In the genomic region with DNA sequence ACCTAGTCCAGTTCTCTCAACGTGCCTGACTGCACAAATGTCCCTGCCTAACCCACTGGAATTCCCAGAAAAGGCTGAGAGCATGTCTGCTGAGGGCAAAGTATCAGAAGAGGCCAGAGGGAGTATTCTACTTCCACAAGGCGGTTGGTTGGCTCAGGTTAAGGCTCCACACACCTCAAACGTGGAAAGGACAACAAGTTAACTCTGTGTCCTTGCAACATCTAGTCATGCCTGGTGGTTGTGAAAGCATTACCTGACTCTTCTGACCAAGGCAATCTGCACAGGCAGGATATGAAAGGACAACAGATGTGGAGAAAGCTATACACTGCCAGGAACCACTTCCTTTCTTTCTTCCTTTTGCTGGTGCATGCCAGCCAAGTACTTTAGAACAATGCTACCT, we compare ENCODE assay signal across 8 mouse cellular contexts. TPM values are rescaled to one million over a fixed set of nuclear protein-coding genes. Genes with fewer than 3 reads are reported as not detected.
DNase-seq lines count a peak whose midpoint lies in the region; ATAC-seq lines count a peak whose summit lies in the region.

No protein-coding gene starts in this region.

- no peaks in the 10 kb centered on the region for H3K9me3 ChIP-seq in midbrain, embryonic 16.5 days (replicated peaks; ENCODE audit: control insufficient read depth, low read length, poor library complexity, severe bottlenecking)
- no peaks in the 10 kb centered on the region for H3K9me3 ChIP-seq in midbrain, embryonic 13.5 days
- no peaks in the 10 kb centered on the region for H3K9me3 ChIP-seq in limb, embryonic 13.5 days

- H3K4me1 ChIP-seq in midbrain, embryonic 16.5 days (ENCODE audit: control insufficient read depth, insufficient read depth, low read length) = peaks cover 8% of the 10 kb centered on the region
- peaks cover 12% of the 10 kb centered on the region for H3K4me1 ChIP-seq in midbrain, embryonic 13.5 days (replicated peaks)
- H3K4me1 ChIP-seq in limb, embryonic 13.5 days = peaks cover 12% of the 10 kb centered on the region

- 78% methylated on average over 3 of the region's 3 CpGs for WGBS in midbrain, embryonic 16.5 days
- 76% methylated on average over 3 of the region's 3 CpGs for WGBS in midbrain, embryonic 13.5 days
- WGBS in limb, embryonic 13.5 days = 58% methylated on average over 3 of the region's 3 CpGs

- H3K4me2 ChIP-seq in midbrain, embryonic 16.5 days (ENCODE audit: low read length) = peak overlapping the region; percentile 98; the same call in 1 of the 2 replicates
- H3K4me2 ChIP-seq in midbrain, embryonic 13.5 days (replicated peaks) = no peak overlapping the region
- H3K4me2 ChIP-seq in limb, embryonic 13.5 days (replicated peaks) = peak overlapping the region; percentile 94

- no peaks in the 10 kb centered on the region for H3K27me3 ChIP-seq in midbrain, embryonic 16.5 days (ENCODE audit: control insufficient read depth, insufficient read depth, low read depth, low read length)
- H3K27me3 ChIP-seq in midbrain, embryonic 13.5 days = 0 out of 2 replicates have a peak, but pooled peaks cover 4% of the 10 kb centered on the region
- no peaks in the 10 kb centered on the region for H3K27me3 ChIP-seq in limb, embryonic 13.5 days

- no peaks in the 10 kb centered on the region for H3K36me3 ChIP-seq in midbrain, embryonic 16.5 days (ENCODE audit: control insufficient read depth, insufficient read depth, low read length)
- no peaks in the 10 kb centered on the region for H3K36me3 ChIP-seq in midbrain, embryonic 13.5 days
- no peaks in the 10 kb centered on the region for H3K36me3 ChIP-seq in limb, embryonic 13.5 days

- DNase-seq in adrenal gland, postnatal 10 days = peak; percentile 42
- no peak for DNase-seq in adrenal gland, adult 18-20 months (ENCODE audit: low spot score in 2 of 2)
- peak; percentile 83 for DNase-seq in yolk sac, embryonic 10.5 days (ENCODE audit: low spot score)
- DNase-seq in left cerebral cortex, adult 11 months (ENCODE audit: low spot score) = no peak
- DNase-seq in thymus, postnatal 36 days = no peak

- no peak overlapping the region for H3K4me3 ChIP-seq in midbrain, embryonic 16.5 days (ENCODE audit: low read depth, low read length)
- no peak overlapping the region for H3K4me3 ChIP-seq in midbrain, embryonic 13.5 days (replicated peaks)
- H3K4me3 ChIP-seq in limb, embryonic 13.5 days = no peak overlapping the region

- no peak for ATAC-seq in midbrain, embryonic 16.5 days
- no peak for ATAC-seq in midbrain, embryonic 13.5 days
- no peak for ATAC-seq in limb, embryonic 13.5 days (ENCODE audit: low FRiP score, low read depth)

- H3K27ac ChIP-seq in midbrain, embryonic 16.5 days (ENCODE audit: low read length) = no peak overlapping the region
- H3K27ac ChIP-seq in midbrain, embryonic 13.5 days = no peak overlapping the region
- no peak overlapping the region for H3K27ac ChIP-seq in limb, embryonic 13.5 days

- no peak overlapping the region for H3K9ac ChIP-seq in midbrain, embryonic 16.5 days (ENCODE audit: low read depth, low read length)
- H3K9ac ChIP-seq in midbrain, embryonic 13.5 days (replicated peaks) = no peak overlapping the region
- H3K9ac ChIP-seq in limb, embryonic 13.5 days = no peak overlapping the region

RNA-seq across cellular contexts. Expression of a gene that starts 2.0 kb away (rescaled TPM):
- 10 to 100 TPM; 57.6 to 84.5 TPM for total RNA-seq in adrenal gland, postnatal 10 days (2021)
- total RNA-seq in adrenal gland, adult 18-20 months (2021) = 10 to 100 TPM; 59.6 to 77.1 TPM
- polyA plus RNA-seq in midbrain, embryonic 16.5 days (2015; fragmentation: Nextera tagmentation; extraction: Ambion mirVana) = 11.9 and 13.6 TPM in 2 replicates
- 4.9 and 5.6 TPM in 2 replicates for polyA plus RNA-seq in midbrain, embryonic 13.5 days (2015; fragmentation: Nextera tagmentation; extraction: Ambion mirVana)
- polyA plus RNA-seq in limb, embryonic 13.5 days (2015; fragmentation: Nextera tagmentation; extraction: Ambion mirVana) = 2.9 and 3.8 TPM in 2 replicates

Comparison
In these comparisons a context has a peak if more than half of its experiments do, and no peak if none do; other contexts are left out.
1. DNase-seq: peak in adrenal gland, postnatal 10 days (single experiment) and yolk sac, embryonic 10.5 days (single experiment); none in adrenal gland, adult 18-20 months (0 of 2), left cerebral cortex, adult 11 months (single experiment) and thymus, postnatal 36 days (0 of 2).